Mouse (Mus musculus): Measurements from ENCODE around the gene Stra8. TPM values are rescaled to one million over a fixed set of nuclear protein-coding genes. Genes with fewer than 3 reads are reported as not detected.

The Stra8 gene
- total RNA-seq, 1 experiment, result 23.8 TPM

DNA sequence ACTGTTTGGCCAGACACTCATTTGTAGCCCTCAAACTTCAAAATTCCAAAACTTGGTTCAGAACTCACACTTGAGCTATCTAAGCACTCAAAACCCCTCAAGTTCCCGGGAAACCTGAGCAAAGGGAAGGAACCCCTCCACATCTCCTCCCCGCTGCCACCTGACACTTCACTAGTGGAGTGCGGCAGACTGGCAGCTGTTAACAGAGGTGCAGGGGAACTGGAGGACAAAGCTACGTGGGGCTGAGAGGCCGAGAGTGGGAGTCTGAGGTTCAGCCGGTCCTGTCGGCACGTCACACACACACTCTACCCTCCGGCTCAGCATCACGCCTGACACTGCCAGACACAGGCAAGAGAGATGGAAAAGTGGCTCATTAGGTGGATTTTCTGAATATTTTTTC, 16.1 kb upstream of the Stra8 start:
- no peak for TF ChIP-seq CHD2 (IDR thresholded peaks at IDR 0.05; ENCODE audit: low read depth, low read length)
- TF ChIP-seq HCFC1 (IDR thresholded peaks at IDR 0.05; ENCODE audit: borderline replicate concordance, insufficient read depth, low read length), result no peak
- TF ChIP-seq ZC3H11A (IDR thresholded peaks at IDR 0.05; ENCODE audit: borderline replicate concordance, low read depth, low read length), result no peak
- no peak for TF ChIP-seq MAFK (IDR thresholded peaks at IDR 0.05; ENCODE audit: insufficient read depth, low read depth, low read length)
- TF ChIP-seq ZNF384 (IDR thresholded peaks at IDR 0.05; ENCODE audit: low read depth, low read length), result no peak
- Histone ChIP-seq H3K4me1 (ENCODE audit: control insufficient read depth in 2 of 2, insufficient read depth in 2 of 2, low read length in 2 of 2, poor library complexity in 1 of 2) (no peaks in the 10 kb centered on the region), H3K4me3 (ENCODE audit: insufficient read depth in 1 of 2, low read depth in 1 of 2, low read length in 2 of 2, poor library complexity in 1 of 2, severe bottlenecking in 1 of 2) (no peak overlapping the region), H3K27ac (ENCODE audit: insufficient read depth, low read depth, low read length, poor library complexity, severe bottlenecking) (no peak overlapping the region), H3K9ac (ENCODE audit: insufficient read depth, low read depth, low read length, poor library complexity, severe bottlenecking) (no peak overlapping the region), H3K9me3 (ENCODE audit: control insufficient read depth, insufficient read depth, low read depth, low read length) (no peaks in the 10 kb centered on the region), H3K36me3 (ENCODE audit: control insufficient read depth, insufficient read depth, low read length, poor library complexity, severe bottlenecking) (peaks cover 26% of the 10 kb centered on the region)
- no peak for DNase-seq (ENCODE audit: low read depth, low spot score)
- in situ Hi-C loops (cut with MboI; ENCODE audit: low sequenced_read_pairs in 2 of 2, unreplicated experiment in 2 of 2), result no loop called here

DNA sequence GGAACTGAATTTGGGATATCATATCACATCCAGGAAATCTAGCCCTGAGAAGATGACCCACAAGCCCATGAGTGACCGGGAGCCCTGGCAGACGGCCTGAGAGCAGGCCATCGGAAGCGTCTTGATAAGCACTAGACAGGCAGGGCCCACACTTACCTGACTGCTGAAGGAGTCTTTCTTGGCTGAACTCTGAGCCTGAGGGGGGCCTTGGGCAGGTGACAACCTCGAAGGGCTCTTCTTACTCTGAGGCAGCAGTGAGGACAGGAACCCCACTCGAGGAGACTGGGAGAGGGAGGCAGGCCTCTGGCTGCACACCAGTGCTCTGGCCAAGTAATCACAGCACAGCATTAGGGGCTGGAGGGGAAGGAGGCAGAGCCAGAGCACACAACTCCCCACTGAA, 15.6 kb upstream of the Stra8 start:
- no peak for DNase-seq (ENCODE audit: low read depth, low spot score)
- H3K9ac ChIP-seq (ENCODE audit: insufficient read depth, low read depth, low read length, poor library complexity, severe bottlenecking), result no peak overlapping the region
- no peak overlapping the region for H3K27ac ChIP-seq (ENCODE audit: insufficient read depth, low read depth, low read length, poor library complexity, severe bottlenecking)
- TF ChIP-seq CHD2 (IDR thresholded peaks at IDR 0.05; ENCODE audit: low read depth, low read length) (no peak), MAFK (IDR thresholded peaks at IDR 0.05; ENCODE audit: insufficient read depth, low read depth, low read length) (no peak), ZC3H11A (IDR thresholded peaks at IDR 0.05; ENCODE audit: borderline replicate concordance, low read depth, low read length) (no peak), ZNF384 (IDR thresholded peaks at IDR 0.05; ENCODE audit: low read depth, low read length) (no peak)
- no peaks in the 10 kb centered on the region for H3K9me3 ChIP-seq (ENCODE audit: control insufficient read depth, insufficient read depth, low read depth, low read length)
- H3K4me3 ChIP-seq (ENCODE audit: insufficient read depth in 1 of 2, low read depth in 1 of 2, low read length in 2 of 2, poor library complexity in 1 of 2, severe bottlenecking in 1 of 2), result no peak overlapping the region
- peaks cover 23% of the 10 kb centered on the region for H3K36me3 ChIP-seq (ENCODE audit: control insufficient read depth, insufficient read depth, low read length, poor library complexity, severe bottlenecking)
- in situ Hi-C loops (cut with MboI; ENCODE audit: low sequenced_read_pairs in 2 of 2, unreplicated experiment in 2 of 2), result no loop called here
- no peaks in the 10 kb centered on the region for H3K4me1 ChIP-seq (ENCODE audit: control insufficient read depth in 2 of 2, insufficient read depth in 2 of 2, low read length in 2 of 2, poor library complexity in 1 of 2)

DNA sequence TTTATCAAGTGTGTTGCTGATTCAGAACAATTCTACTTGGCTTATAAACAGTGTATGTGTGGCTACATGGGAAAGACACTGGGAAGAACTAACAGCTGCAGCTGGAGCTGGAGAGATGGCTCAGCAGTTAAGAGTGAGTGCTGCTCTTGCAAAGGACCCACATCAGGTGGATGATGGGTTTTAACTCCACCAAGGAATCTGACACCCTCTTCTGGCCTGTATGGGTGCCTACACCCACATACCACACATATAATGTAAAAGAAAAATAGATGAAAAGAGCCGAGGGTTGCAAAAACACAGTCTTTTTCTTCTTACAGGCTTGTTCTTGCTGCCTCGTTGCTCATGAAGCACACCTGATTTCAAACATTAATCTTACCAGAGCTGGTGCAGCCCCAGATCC, 13.8 kb upstream of the Stra8 start:
- Histone ChIP-seq H3K4me1 (ENCODE audit: control insufficient read depth in 2 of 2, insufficient read depth in 2 of 2, low read length in 2 of 2, poor library complexity in 1 of 2) (no peaks in the 10 kb centered on the region), H3K36me3 (ENCODE audit: control insufficient read depth, insufficient read depth, low read length, poor library complexity, severe bottlenecking) (peaks cover 22% of the 10 kb centered on the region), H3K27ac (ENCODE audit: insufficient read depth, low read depth, low read length, poor library complexity, severe bottlenecking) (no peak overlapping the region), H3K4me3 (ENCODE audit: insufficient read depth in 1 of 2, low read depth in 1 of 2, low read length in 2 of 2, poor library complexity in 1 of 2, severe bottlenecking in 1 of 2) (no peak overlapping the region), H3K9ac (ENCODE audit: insufficient read depth, low read depth, low read length, poor library complexity, severe bottlenecking) (no peak overlapping the region), H3K9me3 (ENCODE audit: control insufficient read depth, insufficient read depth, low read depth, low read length) (no peaks in the 10 kb centered on the region)
- DNase-seq (ENCODE audit: low read depth, low spot score), result no peak
- in situ Hi-C loops (cut with MboI; ENCODE audit: low sequenced_read_pairs in 2 of 2, unreplicated experiment in 2 of 2), result no loop called here
- TF ChIP-seq MAFK (IDR thresholded peaks at IDR 0.05; ENCODE audit: insufficient read depth, low read depth, low read length), result no peak
- no peak for TF ChIP-seq ZC3H11A (IDR thresholded peaks at IDR 0.05; ENCODE audit: borderline replicate concordance, low read depth, low read length)
- TF ChIP-seq CHD2 (IDR thresholded peaks at IDR 0.05; ENCODE audit: low read depth, low read length), result no peak
- no peak for TF ChIP-seq HCFC1 (IDR thresholded peaks at IDR 0.05; ENCODE audit: borderline replicate concordance, insufficient read depth, low read length)
- no peak for TF ChIP-seq ZNF384 (IDR thresholded peaks at IDR 0.05; ENCODE audit: low read depth, low read length)

DNA sequence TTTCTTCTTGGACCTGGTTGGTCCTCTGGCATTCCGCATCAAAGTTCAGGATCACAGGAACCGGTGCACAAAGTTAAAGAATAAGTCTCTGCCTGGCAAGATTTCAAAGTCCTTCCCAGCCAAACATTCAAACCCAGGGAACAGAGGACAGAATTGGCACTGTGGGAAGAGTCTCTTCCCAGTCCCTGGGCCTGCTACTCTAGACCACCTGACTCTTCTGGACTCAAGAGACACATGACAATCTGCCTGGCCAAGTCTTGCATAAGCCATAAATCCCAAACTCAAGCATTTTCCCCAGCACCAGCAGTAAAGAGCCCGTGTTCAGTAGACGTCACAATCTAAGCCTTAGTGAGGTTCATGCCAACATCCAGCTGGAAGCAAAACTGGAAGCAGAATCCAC, 13.3 kb upstream of the Stra8 start:
- H3K27ac ChIP-seq (ENCODE audit: insufficient read depth, low read depth, low read length, poor library complexity, severe bottlenecking), result no peak overlapping the region

DNA sequence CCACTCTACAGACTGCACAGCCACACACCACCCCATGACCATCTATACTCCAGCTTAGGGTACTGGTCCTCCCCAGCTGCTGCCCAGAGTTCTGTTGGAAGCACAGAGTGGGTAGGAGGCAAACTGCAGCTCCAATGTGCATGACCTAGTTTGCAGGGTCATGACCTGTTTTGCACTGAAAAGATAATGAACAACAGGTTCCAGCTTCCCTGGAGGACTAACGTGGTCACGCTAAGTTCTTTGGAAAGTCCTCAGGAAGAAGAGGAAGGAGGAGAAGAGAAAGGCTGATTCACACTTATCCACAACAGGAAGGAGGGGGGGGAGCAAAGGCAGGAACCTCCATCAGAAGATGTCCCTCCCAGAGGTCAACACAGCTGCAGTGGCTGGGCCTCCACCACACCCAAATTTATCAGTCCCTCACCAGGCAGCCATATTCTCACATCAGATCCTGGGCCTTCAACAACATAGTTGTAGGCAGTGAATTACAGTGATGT, 12.8 kb upstream of the Stra8 start:
- Histone ChIP-seq H3K36me3 (ENCODE audit: control insufficient read depth, insufficient read depth, low read length, poor library complexity, severe bottlenecking) (peaks cover 17% of the 10 kb centered on the region), H3K4me1 (ENCODE audit: control insufficient read depth in 2 of 2, insufficient read depth in 2 of 2, low read length in 2 of 2, poor library complexity in 1 of 2) (no peaks in the 10 kb centered on the region), H3K9ac (ENCODE audit: insufficient read depth, low read depth, low read length, poor library complexity, severe bottlenecking) (no peak overlapping the region), H3K27ac (ENCODE audit: insufficient read depth, low read depth, low read length, poor library complexity, severe bottlenecking) (no peak overlapping the region), H3K9me3 (ENCODE audit: control insufficient read depth, insufficient read depth, low read depth, low read length) (no peaks in the 10 kb centered on the region), H3K4me3 (ENCODE audit: insufficient read depth in 1 of 2, low read depth in 1 of 2, low read length in 2 of 2, poor library complexity in 1 of 2, severe bottlenecking in 1 of 2) (no peak overlapping the region)
- in situ Hi-C loops (cut with MboI; ENCODE audit: low sequenced_read_pairs in 2 of 2, unreplicated experiment in 2 of 2), result no loop called here
- TF ChIP-seq CHD2 (IDR thresholded peaks at IDR 0.05; ENCODE audit: low read depth, low read length), result no peak
- DNase-seq (ENCODE audit: low read depth, low spot score), result no peak

More for the DNA sequence above, 13.3 kb upstream of the Stra8 start:
- Histone ChIP-seq H3K9ac (ENCODE audit: insufficient read depth, low read depth, low read length, poor library complexity, severe bottlenecking) (no peak overlapping the region), H3K36me3 (ENCODE audit: control insufficient read depth, insufficient read depth, low read length, poor library complexity, severe bottlenecking) (peaks cover 21% of the 10 kb centered on the region), H3K9me3 (ENCODE audit: control insufficient read depth, insufficient read depth, low read depth, low read length) (no peaks in the 10 kb centered on the region), H3K4me1 (ENCODE audit: control insufficient read depth in 2 of 2, insufficient read depth in 2 of 2, low read length in 2 of 2, poor library complexity in 1 of 2) (no peaks in the 10 kb centered on the region), H3K4me3 (ENCODE audit: insufficient read depth in 1 of 2, low read depth in 1 of 2, low read length in 2 of 2, poor library complexity in 1 of 2, severe bottlenecking in 1 of 2) (no peak overlapping the region)
- no peak for DNase-seq (ENCODE audit: low read depth, low spot score)
- in situ Hi-C loops (cut with MboI; ENCODE audit: low sequenced_read_pairs in 2 of 2, unreplicated experiment in 2 of 2), result no loop called here
- no peak for TF ChIP-seq ZNF384 (IDR thresholded peaks at IDR 0.05; ENCODE audit: low read depth, low read length)
- TF ChIP-seq HCFC1 (IDR thresholded peaks at IDR 0.05; ENCODE audit: borderline replicate concordance, insufficient read depth, low read length), result no peak
- no peak for TF ChIP-seq ZC3H11A (IDR thresholded peaks at IDR 0.05; ENCODE audit: borderline replicate concordance, low read depth, low read length)
- no peak for TF ChIP-seq CHD2 (IDR thresholded peaks at IDR 0.05; ENCODE audit: low read depth, low read length)
- TF ChIP-seq MAFK (IDR thresholded peaks at IDR 0.05; ENCODE audit: insufficient read depth, low read depth, low read length), result no peak

Measured in ES-E14 (cell line).